ENCODE assay signal across 11 mouse cellular contexts in genomic region chr13:112744061-112744849, GRCm38 (mm10). TPM values are rescaled to one million over a fixed set of nuclear protein-coding genes. Genes with fewer than 3 reads are reported as not detected.
A peak's percentile ranks its signal among the peaks of the same experiment; 100 is the strongest.
DNase-seq lines count a peak whose midpoint lies in the region; ATAC-seq and TF ChIP-seq lines count a peak whose summit lies in the region.
"Had no signal": no experiment of that assay in that cellular context is flagged by ENCODE, and none has a peak within 500 bp of the region (broad histone marks: within the 10 kb centered on the region; RNA-seq: fewer than 3 reads in every experiment).

No protein-coding gene starts in this region.

- WGBS in intestine, embryonic 14.5 days, result 84% methylated on average over 15 of the region's 15 CpGs
- 80% methylated on average over 15 of the region's 15 CpGs for WGBS in intestine, postnatal 0 days
- 73% methylated on average over 15 of the region's 15 CpGs for whole genome bisulfite sequencing in heart, embryonic 13.5 days
- WGBS in liver, embryonic 15.5 days (ENCODE audit: insufficient replicate concordance), result 79% methylated on average over 15 of the region's 15 CpGs

- ATAC-seq in intestine, embryonic 14.5 days (replicated peaks; ENCODE audit: low FRiP score, low TSS enrichment, low read depth), result no peak
- no peak for ATAC-seq in intestine, postnatal 0 days
- no peak for ATAC-seq in heart, embryonic 13.5 days (ENCODE audit: extremely low read depth, insufficient number of reproducible peaks, low FRiP score, low TSS enrichment)
- ATAC-seq in liver, embryonic 15.5 days (ENCODE audit: insufficient read depth), result no peak
- ATAC-seq: intestine, embryonic 15.5 days; midbrain, embryonic 16.5 days had no signal

- H3K4me2 ChIP-seq in intestine, embryonic 14.5 days (ENCODE audit: low read length), result no peak overlapping the region
- no peak overlapping the region for H3K4me2 ChIP-seq in intestine, postnatal 0 days (replicated peaks; ENCODE audit: low read depth)
- H3K4me2 ChIP-seq in heart, embryonic 13.5 days, result no peak overlapping the region
- 0 out of 2 replicates have a peak overlapping the region, but pooled peaks have one; percentile 3 for H3K4me2 ChIP-seq in liver, embryonic 15.5 days
- H3K4me2 ChIP-seq: intestine, embryonic 15.5 days had no signal

- no peak for TF ChIP-seq CTCF in intestine, postnatal 0 days (IDR thresholded peaks at IDR 0.05; ENCODE audit: low read depth)
- no peak for TF ChIP-seq CTCF in left cerebral cortex, adult 2 months (IDR thresholded peaks at IDR 0.05)

- H3K36me3 ChIP-seq in intestine, embryonic 14.5 days (ENCODE audit: control insufficient read depth, insufficient read depth, low read length), result no peaks in the 10 kb centered on the region
- H3K36me3 ChIP-seq in intestine, postnatal 0 days (ENCODE audit: control insufficient read depth, insufficient read depth), result no peaks in the 10 kb centered on the region
- H3K36me3 ChIP-seq in heart, embryonic 13.5 days, result no peaks in the 10 kb centered on the region
- H3K36me3 ChIP-seq in liver, embryonic 15.5 days (replicated peaks), result no peaks in the 10 kb centered on the region
- H3K36me3 ChIP-seq: intestine, embryonic 15.5 days had no signal

- H3K4me1 ChIP-seq in intestine, embryonic 14.5 days (replicated peaks; ENCODE audit: control insufficient read depth, insufficient read depth, low read length), result peaks cover 5% of the 10 kb centered on the region; the same call in 1 of the 2 replicates
- no peaks in the 10 kb centered on the region for H3K4me1 ChIP-seq in intestine, postnatal 0 days (replicated peaks; ENCODE audit: control insufficient read depth, insufficient read depth, low read length)
- peaks cover 22% of the 10 kb centered on the region for H3K4me1 ChIP-seq in heart, embryonic 13.5 days
- H3K4me1 ChIP-seq in liver, embryonic 15.5 days (replicated peaks), result peaks cover 68% of the 10 kb centered on the region

- H3K27me3 ChIP-seq in intestine, embryonic 14.5 days (replicated peaks; ENCODE audit: control insufficient read depth, insufficient read depth, low read length), result no peaks in the 10 kb centered on the region
- no peaks in the 10 kb centered on the region for H3K27me3 ChIP-seq in intestine, postnatal 0 days (replicated peaks; ENCODE audit: control insufficient read depth, insufficient read depth, low read length)
- H3K27me3 ChIP-seq in heart, embryonic 13.5 days (replicated peaks), result no peaks in the 10 kb centered on the region
- H3K27me3 ChIP-seq in liver, embryonic 15.5 days, result no peaks in the 10 kb centered on the region
- H3K27me3 ChIP-seq: intestine, embryonic 15.5 days had no signal

- no peak overlapping the region for H3K4me3 ChIP-seq in intestine, embryonic 14.5 days (ENCODE audit: low read depth, low read length)
- H3K4me3 ChIP-seq in intestine, postnatal 0 days (ENCODE audit: low read depth, low read length), result no peak overlapping the region
- H3K4me3 ChIP-seq in heart, embryonic 13.5 days, result no peak overlapping the region
- H3K4me3 ChIP-seq in liver, embryonic 15.5 days (replicated peaks), result no peak overlapping the region
- H3K4me3 ChIP-seq in left cerebral cortex, adult 2 months, result no peak overlapping the region
- H3K4me3 ChIP-seq: intestine, embryonic 15.5 days had no signal

- H3K27ac ChIP-seq in intestine, embryonic 14.5 days (ENCODE audit: low read depth), result peak overlapping the region; percentile 22; the same call in 1 of the 2 replicates
- no peak overlapping the region for H3K27ac ChIP-seq in intestine, postnatal 0 days (ENCODE audit: low read depth, low read length)
- H3K27ac ChIP-seq in heart, embryonic 13.5 days (replicated peaks), result peak overlapping the region; percentile 67
- peak overlapping the region; percentile 98 for H3K27ac ChIP-seq in liver, embryonic 15.5 days (replicated peaks)
- H3K27ac ChIP-seq in left cerebral cortex, adult 2 months, result no peak overlapping the region
- H3K27ac ChIP-seq: intestine, embryonic 15.5 days had no signal

- intact Hi-C loops in left cerebral cortex, adult 2 months (cut with DNase I), result no loop called here

- no peak overlapping the region for H3K9ac ChIP-seq in intestine, embryonic 14.5 days (ENCODE audit: low read length)
- no peak overlapping the region for H3K9ac ChIP-seq in intestine, postnatal 0 days (ENCODE audit: low read depth, low read length)
- H3K9ac ChIP-seq in heart, embryonic 13.5 days, result no peak overlapping the region
- 0 out of 2 replicates have a peak overlapping the region, but pooled peaks have one; percentile 44 for H3K9ac ChIP-seq in liver, embryonic 15.5 days
- H3K9ac ChIP-seq: intestine, embryonic 15.5 days had no signal

- no peak for DNase-seq in intestine, embryonic 14.5 days (ENCODE audit: low spot score)
- peak; percentile 63 for DNase-seq in Muller cell, postnatal 12 days (ENCODE audit: inconsistent ontology term)
- DNase-seq in spleen, postnatal 36 days (ENCODE audit: low spot score in 2 of 2), result no peak
- no peak for DNase-seq in left cerebral cortex, adult 2 months (ENCODE audit: extremely low spot score in 1 of 2, low spot score in 2 of 2)
- DNase-seq in cerebellum, adult 11 months, result no peak
- DNase-seq: B cell, adult 2 months had no signal

- H3K9me3 ChIP-seq in intestine, embryonic 14.5 days (ENCODE audit: control insufficient read depth, low read length), result no peaks in the 10 kb centered on the region
- H3K9me3 ChIP-seq in intestine, postnatal 0 days (ENCODE audit: control insufficient read depth), result no peaks in the 10 kb centered on the region
- no peaks in the 10 kb centered on the region for H3K9me3 ChIP-seq in heart, embryonic 13.5 days
- H3K9me3 ChIP-seq in liver, embryonic 15.5 days (replicated peaks), result no peaks in the 10 kb centered on the region
- H3K9me3 ChIP-seq: intestine, embryonic 15.5 days had no signal

RNA-seq across cellular contexts. Expression of gene Plpp1, which starts 56.3 kb away (rescaled TPM):
- polyA plus RNA-seq in intestine, embryonic 14.5 days (2014; fragmentation: Nextera tagmentation; extraction: Ambion mirVana), result 77.6 and 83.4 TPM in 2 replicates
- 91.0 and 98.5 TPM in 2 replicates for polyA plus RNA-seq in intestine, postnatal 0 days (2015; fragmentation: Nextera tagmentation; extraction: Ambion mirVana)
- polyA plus RNA-seq in heart, embryonic 13.5 days (2015; fragmentation: Nextera tagmentation; extraction: Ambion mirVana), result 49.9 and 54.1 TPM in 2 replicates
- polyA plus RNA-seq in liver, embryonic 15.5 days (2015; fragmentation: Nextera tagmentation; extraction: Ambion mirVana), result 42.1 and 45.6 TPM in 2 replicates
- total RNA-seq in left cerebral cortex, adult 2 months (2021), result 10 to 100 TPM; 26.8 to 27.4 TPM

Comparison
In these comparisons a context has a peak if more than half of its experiments do, and no peak if none do; other contexts are left out.
1. H3K27ac ChIP-seq: peak in intestine, embryonic 14.5 days (single experiment), heart, embryonic 13.5 days (single experiment) and liver, embryonic 15.5 days (single experiment); none in intestine, postnatal 0 days (single experiment) and left cerebral cortex, adult 2 months (single experiment).